Mouse (Mus musculus) forebrain, embryonic 14.5 days (tissue): ENCODE data around the gene Card10. TPM values are rescaled to one million over a fixed set of nuclear protein-coding genes. Genes with fewer than 3 reads are reported as not detected.

Source experiments
- ATAC-seq: fragments of 200-750 bp; cut with Nextera tagmentation; 2 replicates; pipeline ENCODE4 v1.8.0; 2017; ENCODE audit warnings: mild to moderate bottlenecking, moderate library complexity
- DNase-seq: peaks from one replicate; pipeline ENCODE4 v3.0.0-alpha.2; 2015; ENCODE audit warnings: low spot score
- H3K27ac ChIP-seq: fragments of 300-500 bp; sonication (generic); 2 replicates; pipeline ENCODE4 v1.5.1; 2014; ENCODE audit warnings: low read depth, mild to moderate bottlenecking, control low read depth, low read length, moderate library complexity
- H3K27me3 ChIP-seq: fragments of 300-500 bp; sonication (generic); replicated peaks from 2 replicates; pipeline ENCODE4 v1.6.1; 2014; ENCODE audit warnings: low read length, control low read depth, mixed read lengths; ENCODE audit not compliant: control insufficient read depth, insufficient read depth
- H3K36me3 ChIP-seq: fragments of 300-500 bp; sonication (generic); 2 replicates; pipeline ENCODE4 v1.6.1; 2014; ENCODE audit warnings: low read length, control low read depth; ENCODE audit not compliant: control insufficient read depth, insufficient read depth
- H3K4me1 ChIP-seq: fragments of 300-500 bp; sonication (generic); 2 replicates; pipeline ENCODE4 v1.6.1; 2014; ENCODE audit warnings: antibody characterized with exemption, low read length, control low read depth; ENCODE audit not compliant: control insufficient read depth, insufficient read depth
- H3K4me2 ChIP-seq: fragments of 300-500 bp; sonication (generic); 2 replicates; pipeline ENCODE4 v1.6.1; 2014; ENCODE audit warnings: mild to moderate bottlenecking, control low read depth, low read length
- H3K4me3 ChIP-seq: fragments of 300-500 bp; sonication (generic); 2 replicates; pipeline ENCODE4 v1.5.1; 2014; ENCODE audit warnings: low read depth, low read length, control low read depth
- H3K9ac ChIP-seq: fragments of 300-500 bp; sonication (generic); 2 replicates; pipeline ENCODE4 v1.6.1; 2014; ENCODE audit warnings: mild to moderate bottlenecking, low read length, control low read depth, moderate library complexity
- H3K9me3 ChIP-seq: fragments of 300-500 bp; sonication (generic); replicated peaks from 2 replicates; pipeline ENCODE4 v1.6.1; 2016; ENCODE audit warnings: low read length, control low read depth, mixed read lengths; ENCODE audit not compliant: control insufficient read depth
- WGBS: fragments of 180-500 bp; shearing (Covaris S2); extraction: QIAGEN DNeasy Blood & Tissue Kit; methylation state at CpG from one replicate; pipeline ENCODE4 v1.1.7; 2014; 5-methylcytosine and 5-hydroxymethylcytosine counted together
- polyA plus RNA-seq: library from polyadenylated mRNA; unstranded; fragments of >200 nt; fragmentation: Nextera tagmentation; extraction: Ambion mirVana; gene quantifications from 2 replicates; pipeline ENCODE4 v1.2.1, GENCODE M21; 2014

The Card10 gene
- polyA plus RNA-seq, 1 experiment from 2014 or later, result 1.1 TPM

- no peaks in the 10 kb centered on the region for H3K27me3 ChIP-seq
- no peaks in the 10 kb centered on the region for H3K4me1 ChIP-seq
- H3K4me2 ChIP-seq, result no peak overlapping the region
- H3K36me3 ChIP-seq, result no peaks in the 10 kb centered on the region
- 76% methylated on average over 9 of the region's 9 CpGs for WGBS
- DNase-seq, result no peak
- no peak overlapping the region for H3K27ac ChIP-seq
- H3K9ac ChIP-seq, result no peak overlapping the region
- H3K4me3 ChIP-seq, result no peak overlapping the region
- no peaks in the 10 kb centered on the region for H3K9me3 ChIP-seq
- ATAC-seq, result no peak
These were observed 6.9 kb upstream of the Card10 start for GRCm38 (mm10) chr15:78809739-78810138.

GRCm38 (mm10) chr15:78808980-78809379, 6.1 kb upstream of the Card10 start:
- Histone ChIP-seq H3K4me2 (no peak overlapping the region), H3K4me1 (no peaks in the 10 kb centered on the region), H3K27me3 (no peaks in the 10 kb centered on the region; the same call in 1 of the 2 replicates), H3K9me3 (no peaks in the 10 kb centered on the region), H3K27ac (no peak overlapping the region), H3K36me3 (no peaks in the 10 kb centered on the region), H3K9ac (no peak overlapping the region), H3K4me3 (no peak overlapping the region)
- ATAC-seq (no peak), DNase-seq (no peak)
- WGBS, result 78% methylated on average over 2 of the region's 2 CpGs

GRCm38 (mm10) chr15:78807141-78807540, 4.3 kb upstream of the Card10 start:
- Histone ChIP-seq H3K4me3 (no peak overlapping the region), H3K9me3 (no peaks in the 10 kb centered on the region), H3K27ac (no peak overlapping the region), H3K4me1 (peaks cover 9% of the 10 kb centered on the region; the same call in 1 of the 2 replicates), H3K9ac (no peak overlapping the region), H3K36me3 (no peaks in the 10 kb centered on the region), H3K27me3 (peaks cover 13% of the 10 kb centered on the region; the same call in 1 of the 2 replicates), H3K4me2 (no peak overlapping the region)
- WGBS, result 85% methylated on average over 3 of the region's 3 CpGs
- no peak for DNase-seq
- no peak for ATAC-seq

GRCm38 (mm10) chr15:78806614-78807013, 3.8 kb upstream of the Card10 start:
- Histone ChIP-seq H3K4me2 (no peak overlapping the region), H3K9me3 (no peaks in the 10 kb centered on the region), H3K36me3 (no peaks in the 10 kb centered on the region), H3K27me3 (peaks cover 18% of the 10 kb centered on the region), H3K4me1 (peaks cover 9% of the 10 kb centered on the region; the same call in 1 of the 2 replicates), H3K9ac (no peak overlapping the region), H3K4me3 (no peak overlapping the region), H3K27ac (no peak overlapping the region)
- WGBS, result 37% methylated on average over 2 of the region's 2 CpGs
- ATAC-seq (no peak), DNase-seq (no peak)

GRCm38 (mm10) chr15:78805351-78805750, 2.5 kb upstream of the Card10 start:
- H3K4me1 ChIP-seq, result peaks cover 9% of the 10 kb centered on the region; the same call in 1 of the 2 replicates
- H3K27ac ChIP-seq, result no peak overlapping the region
- 84% methylated on average over 2 of the region's 2 CpGs for WGBS
- peaks cover 28% of the 10 kb centered on the region for H3K27me3 ChIP-seq
- no peak overlapping the region for H3K9ac ChIP-seq
- no peaks in the 10 kb centered on the region for H3K36me3 ChIP-seq
- H3K9me3 ChIP-seq, result no peaks in the 10 kb centered on the region
- no peak overlapping the region for H3K4me2 ChIP-seq
- DNase-seq (no peak), ATAC-seq (no peak)
- H3K4me3 ChIP-seq, result no peak overlapping the region

- WGBS, result 6% methylated on average over 6 of the region's 6 CpGs
- H3K4me2 ChIP-seq, result no peak overlapping the region
- H3K4me1 ChIP-seq, result peaks cover 9% of the 10 kb centered on the region; the same call in 1 of the 2 replicates
- peaks cover 28% of the 10 kb centered on the region for H3K27me3 ChIP-seq
- no peaks in the 10 kb centered on the region for H3K9me3 ChIP-seq
- 0 out of 2 replicates have a peak overlapping the region, but pooled peaks have one; percentile 13 for H3K9ac ChIP-seq
- no peak overlapping the region for H3K27ac ChIP-seq
- no peak for ATAC-seq
- DNase-seq, result no peak
- no peak overlapping the region for H3K4me3 ChIP-seq
- no peaks in the 10 kb centered on the region for H3K36me3 ChIP-seq
These were observed 1.5 kb upstream of the Card10 start for GRCm38 (mm10) chr15:78804326-78804725.

GRCm38 (mm10) chr15:78803499-78803900, 658 bp upstream of the Card10 start:
- peak; percentile 42 for DNase-seq
- H3K4me2 ChIP-seq, result peak overlapping the region; percentile 79
- H3K27me3 ChIP-seq, result peaks cover 28% of the 10 kb centered on the region

GRCm38 (mm10) chr15:78801971-78802741, 686 bp downstream of the Card10 start:
- H3K4me2 ChIP-seq, result peak overlapping the region; percentile 79
- peak; percentile 30 for ATAC-seq
- H3K4me1 ChIP-seq, result peaks cover 9% of the 10 kb centered on the region; the same call in 1 of the 2 replicates
- H3K9ac ChIP-seq, result peak overlapping the region; percentile 61
- no peaks in the 10 kb centered on the region for H3K9me3 ChIP-seq
- H3K4me3 ChIP-seq, result peak overlapping the region; percentile 44
- H3K36me3 ChIP-seq, result no peaks in the 10 kb centered on the region
- no peak for DNase-seq
- WGBS, result 4% methylated on average over 63 of the region's 67 CpGs
- peaks cover 28% of the 10 kb centered on the region for H3K27me3 ChIP-seq
- 0 out of 2 replicates have a peak overlapping the region, but pooled peaks have one; percentile 9 for H3K27ac ChIP-seq

More at GRCm38 (mm10) chr15:78803499-78803900, 658 bp upstream of the Card10 start:
- Histone ChIP-seq H3K4me1 (peaks cover 9% of the 10 kb centered on the region; the same call in 1 of the 2 replicates), H3K36me3 (no peaks in the 10 kb centered on the region), H3K9ac (no peak overlapping the region), H3K27ac (no peak overlapping the region), H3K9me3 (no peaks in the 10 kb centered on the region), H3K4me3 (no peak overlapping the region)
- 0 out of 2 replicates have a peak, but pooled peaks have one; percentile 41 for ATAC-seq
- 1% methylated on average over 8 of the region's 8 CpGs for WGBS

GRCm38 (mm10) chr15:78801571-78801970, 1.3 kb downstream of the Card10 start:
- Histone ChIP-seq H3K27ac (no peak overlapping the region), H3K27me3 (peaks cover 28% of the 10 kb centered on the region), H3K9ac (no peak overlapping the region), H3K9me3 (no peaks in the 10 kb centered on the region), H3K4me2 (peak overlapping the region; percentile 79; the same call in 1 of the 2 replicates), H3K4me3 (no peak overlapping the region), H3K4me1 (peaks cover 9% of the 10 kb centered on the region; the same call in 1 of the 2 replicates), H3K36me3 (no peaks in the 10 kb centered on the region)
- ATAC-seq (no peak), DNase-seq (no peak)
- WGBS, result 77% methylated on average over 9 of the region's 9 CpGs
